Mouse (Mus musculus): ENCODE results near the gene Mlh3. TPM values are rescaled to one million over a fixed set of nuclear protein-coding genes. Genes with fewer than 3 reads are reported as not detected.

Gene Mlh3
- total and polyA plus RNA-seq, 3 experiments = 8.5 to 8.6 TPM; not detected in 1

DNA sequence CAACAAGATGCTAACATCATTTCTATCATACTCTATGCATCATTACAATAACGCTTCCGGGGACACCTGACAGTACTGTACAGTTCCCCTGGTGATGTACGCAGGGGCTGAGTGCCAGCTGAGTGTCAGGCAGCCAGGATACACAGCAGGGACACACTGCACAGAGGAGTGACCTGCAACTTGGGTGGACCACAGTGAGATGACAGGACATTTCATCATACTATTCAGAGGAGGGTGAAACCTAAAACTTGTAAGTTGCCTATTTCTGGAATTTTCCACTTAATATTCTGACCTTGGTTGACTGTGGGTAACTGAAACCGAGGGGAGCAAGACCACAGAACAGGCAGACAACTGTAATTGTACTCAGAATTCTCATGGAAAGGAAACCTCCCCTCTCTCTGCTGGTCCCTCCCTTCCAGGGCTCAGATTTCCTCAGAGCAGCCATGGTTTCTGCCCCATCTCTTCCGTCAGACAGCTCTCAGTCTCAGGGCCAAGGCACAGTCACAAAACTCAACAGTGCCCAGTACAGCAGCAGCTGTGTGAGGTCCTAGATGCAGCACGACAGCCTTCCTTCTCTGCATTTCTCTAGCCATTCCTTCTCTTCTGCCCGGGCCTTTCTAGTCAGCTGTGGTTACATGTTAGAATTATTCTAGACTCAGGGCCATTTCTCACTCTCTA is 14.2 kb downstream of the Mlh3 start:
- Histone ChIP-seq H3K9ac (ENCODE audit: control insufficient read depth, low read depth, low read length, poor library complexity, severe bottlenecking) (0 out of 2 replicates have a peak overlapping the region, but pooled peaks have one; percentile 9), H3K4me1 (ENCODE audit: control insufficient read depth in 1 of 2, insufficient read depth in 2 of 2, low read length in 2 of 2) (peaks cover 14 to 22% of the 10 kb centered on the region in 2 experiments), H3K27me3 (ENCODE audit: control insufficient read depth in 1 of 2, insufficient read depth in 2 of 2, low read length in 2 of 2) (no peaks in the 10 kb centered on the region), H3K9me3 (replicated peaks; ENCODE audit: insufficient read depth, low read length) (no peaks in the 10 kb centered on the region), H3K4me3 (ENCODE audit: control insufficient read depth in 1 of 2, insufficient read depth in 1 of 2, low read depth in 2 of 2, low read length in 2 of 2) (no peak overlapping the region), H3K27ac (ENCODE audit: control insufficient read depth, low read depth, low read length) (peak overlapping the region; percentile 87), H3K36me3 (ENCODE audit: control insufficient read depth in 1 of 2, insufficient read depth in 2 of 2, low read length in 2 of 2) (peaks cover 0 to 26% of the 10 kb centered on the region in 2 experiments; a peak in 2 of 4 replicates), H3K79me2 (ENCODE audit: control insufficient read depth, insufficient read depth, low read length, poor library complexity) (no peaks in the 10 kb centered on the region)
- no peak for TF ChIP-seq EP300 (IDR thresholded peaks at IDR 0.05; ENCODE audit: low read depth in 1 of 2, low read length in 2 of 2)
- no peak for DNase-seq (ENCODE audit: low read depth, low spot score)

DNA sequence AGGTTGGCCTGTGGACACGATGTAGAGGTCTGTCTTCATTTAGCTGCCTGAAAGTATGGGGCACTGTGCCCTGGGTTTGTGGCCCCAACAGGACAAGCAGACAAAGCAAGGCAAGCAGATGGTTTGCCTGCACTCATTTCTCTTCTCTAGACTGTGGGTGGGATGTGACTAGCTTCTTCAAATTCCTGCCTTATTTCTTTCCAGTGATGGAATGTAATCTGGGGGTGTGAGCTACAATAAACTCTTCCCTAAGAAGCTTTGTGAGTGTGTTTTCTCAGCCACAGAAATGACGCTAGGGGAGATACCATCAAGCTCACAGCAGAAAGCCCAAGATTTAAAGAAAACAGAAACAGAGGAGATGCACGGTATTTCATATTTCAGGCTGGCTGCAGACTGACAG is 18.3 kb downstream of the Mlh3 start:
- peaks cover 0 to 17% of the 10 kb centered on the region in 2 experiments; a peak in 2 of 4 replicates for H3K36me3 ChIP-seq (ENCODE audit: control insufficient read depth in 1 of 2, insufficient read depth in 2 of 2, low read length in 2 of 2)
- no peak overlapping the region for H3K4me3 ChIP-seq (ENCODE audit: control insufficient read depth in 1 of 2, insufficient read depth in 1 of 2, low read depth in 2 of 2, low read length in 2 of 2)
- no peaks in the 10 kb centered on the region for H3K79me2 ChIP-seq (ENCODE audit: control insufficient read depth, insufficient read depth, low read length, poor library complexity)
- H3K9ac ChIP-seq (ENCODE audit: control insufficient read depth, low read depth, low read length, poor library complexity, severe bottlenecking) = no peak overlapping the region
- DNase-seq (ENCODE audit: low read depth, low spot score) = no peak
- no peak for TF ChIP-seq ZMIZ1 (IDR thresholded peaks at IDR 0.05; ENCODE audit: low read depth, low read length)
- no peak for TF ChIP-seq E2F4 (IDR thresholded peaks at IDR 0.05; ENCODE audit: borderline replicate concordance, low read depth, low read length)
- no peak for TF ChIP-seq ZKSCAN1 (IDR thresholded peaks at IDR 0.05; ENCODE audit: low read depth, low read length)
- TF ChIP-seq ZC3H11A (IDR thresholded peaks at IDR 0.05; ENCODE audit: low read depth, low read length) = no peak
- no peak for TF ChIP-seq MEF2A (IDR thresholded peaks at IDR 0.05; ENCODE audit: extremely low read depth, insufficient replicate concordance, low read depth, low read length, poor library complexity, severe bottlenecking)
- TF ChIP-seq CTCF (IDR thresholded peaks at IDR 0.05 in 2 of 3, conservative IDR thresholded peaks at IDR 0.05 in 1 of 3; ENCODE audit: control insufficient read depth in 1 of 3, insufficient read depth in 1 of 3, low read depth in 2 of 3, low read length in 3 of 3, poor library complexity in 1 of 3, severe bottlenecking in 1 of 3) = no peak
- no peaks in the 10 kb centered on the region for H3K9me3 ChIP-seq (replicated peaks; ENCODE audit: insufficient read depth, low read length)
- no peak overlapping the region for H3K27ac ChIP-seq (ENCODE audit: control insufficient read depth, low read depth, low read length)
- peaks cover 7 to 11% of the 10 kb centered on the region in 2 experiments for H3K4me1 ChIP-seq (ENCODE audit: control insufficient read depth in 1 of 2, insufficient read depth in 2 of 2, low read length in 2 of 2)
- H3K27me3 ChIP-seq (ENCODE audit: control insufficient read depth in 1 of 2, insufficient read depth in 2 of 2, low read length in 2 of 2) = no peaks in the 10 kb centered on the region

DNA sequence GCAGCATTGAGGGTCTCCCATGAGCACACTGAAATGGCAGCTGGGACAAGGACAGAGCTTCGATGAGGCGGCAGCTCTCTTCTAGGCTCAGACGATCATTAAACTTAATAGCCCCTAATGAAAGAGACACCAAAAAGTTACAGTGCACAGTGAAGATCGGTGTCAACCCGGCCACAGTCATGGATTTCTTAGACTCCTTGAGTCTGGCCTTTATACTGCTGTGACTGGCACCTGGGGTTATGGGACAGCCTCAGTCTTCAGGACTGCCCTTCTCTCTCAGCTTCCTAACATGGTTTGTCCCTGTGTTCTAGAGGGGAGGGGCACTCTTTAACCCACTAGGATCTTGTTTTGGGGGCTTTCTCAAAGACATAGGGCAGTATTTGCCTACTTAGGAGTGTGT is 32.8 kb downstream of the Mlh3 start:
- TF ChIP-seq NELFE (IDR thresholded peaks at IDR 0.05; ENCODE audit: low read depth, low read length) (no peak), E2F4 (IDR thresholded peaks at IDR 0.05; ENCODE audit: borderline replicate concordance, low read depth, low read length) (no peak), ETS1 (IDR thresholded peaks at IDR 0.05; ENCODE audit: low read depth, low read length) (no peak), MYB (IDR thresholded peaks at IDR 0.05; ENCODE audit: low read depth, low read length) (no peak), TCF12 (IDR thresholded peaks at IDR 0.05; ENCODE audit: low read depth, low read length) (no peak), CTCF (IDR thresholded peaks at IDR 0.05 in 2 of 3, conservative IDR thresholded peaks at IDR 0.05 in 1 of 3; ENCODE audit: control insufficient read depth in 1 of 3, insufficient read depth in 1 of 3, low read depth in 2 of 3, low read length in 3 of 3, poor library complexity in 1 of 3, severe bottlenecking in 1 of 3) (no peak), SIN3A (IDR thresholded peaks at IDR 0.05; ENCODE audit: low read length) (no peak), JUND (IDR thresholded peaks at IDR 0.05; ENCODE audit: low read depth, low read length) (no peak), EP300 (IDR thresholded peaks at IDR 0.05; ENCODE audit: low read depth in 1 of 2, low read length in 2 of 2) (no peak), RCOR1 (IDR thresholded peaks at IDR 0.05; ENCODE audit: low read depth, low read length) (no peak)
- Histone ChIP-seq H3K36me3 (ENCODE audit: control insufficient read depth in 1 of 2, insufficient read depth in 2 of 2, low read length in 2 of 2) (no peaks in the 10 kb centered on the region; a peak in 1 of 4 replicates), H3K9me3 (replicated peaks; ENCODE audit: insufficient read depth, low read length) (no peaks in the 10 kb centered on the region)

More for the DNA sequence above, 32.8 kb downstream of the Mlh3 start:
- Histone ChIP-seq H3K79me2 (ENCODE audit: control insufficient read depth, insufficient read depth, low read length, poor library complexity) (no peaks in the 10 kb centered on the region), H3K4me3 (ENCODE audit: control insufficient read depth in 1 of 2, insufficient read depth in 1 of 2, low read depth in 2 of 2, low read length in 2 of 2) (no peak overlapping the region), H3K27ac (ENCODE audit: control insufficient read depth, low read depth, low read length) (no peak overlapping the region), H3K27me3 (ENCODE audit: control insufficient read depth in 1 of 2, insufficient read depth in 2 of 2, low read length in 2 of 2) (no peaks in the 10 kb centered on the region), H3K4me1 (ENCODE audit: control insufficient read depth in 1 of 2, insufficient read depth in 2 of 2, low read length in 2 of 2) (no peaks in the 10 kb centered on the region), H3K9ac (ENCODE audit: control insufficient read depth, low read depth, low read length, poor library complexity, severe bottlenecking) (no peak overlapping the region)
- no peak for DNase-seq (ENCODE audit: low read depth, low spot score)
